Comparison of ENCODE assay signal across 10 mouse cellular contexts in the genomic region with DNA sequence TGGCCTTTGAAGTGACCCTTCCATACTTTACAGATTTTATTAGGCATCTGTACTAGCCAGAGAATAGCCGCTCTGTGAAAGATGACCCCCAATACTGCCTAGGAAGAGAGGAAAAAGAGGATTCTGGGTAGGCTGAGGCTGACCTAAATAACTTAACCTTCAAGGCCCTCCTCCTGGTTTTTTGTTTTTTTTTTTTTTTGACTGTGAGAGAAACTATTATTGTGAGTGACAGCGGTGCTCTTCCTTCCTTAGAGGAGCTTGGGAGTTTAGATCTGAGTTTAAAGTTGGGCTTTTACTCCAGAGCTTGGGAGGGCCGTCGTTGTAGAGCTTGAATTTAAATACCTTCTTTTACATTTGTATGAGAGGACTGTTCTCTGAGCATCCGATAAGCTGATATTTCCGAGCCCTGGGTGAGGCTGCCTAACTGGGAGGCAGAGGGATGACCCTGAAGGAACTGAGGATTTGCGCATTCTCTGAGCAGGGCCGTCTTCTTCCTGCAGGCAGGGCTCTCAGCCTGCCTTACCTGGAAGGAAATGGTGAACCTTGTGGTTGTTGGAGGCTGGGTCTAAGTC. TPM values are rescaled to one million over a fixed set of nuclear protein-coding genes. Genes with fewer than 3 reads are reported as not detected.
A peak's percentile ranks its signal among the peaks of the same experiment; 100 is the strongest.
DNase-seq lines count a peak whose midpoint lies in the region; ATAC-seq and TF ChIP-seq lines count a peak whose summit lies in the region.
"Had no signal": no experiment of that assay in that cellular context is flagged by ENCODE, and none has a peak within 500 bp of the region (broad histone marks: within the 10 kb centered on the region; RNA-seq: fewer than 3 reads in every experiment).

No protein-coding gene starts in this region.

- TF ChIP-seq CTCF in intestine, postnatal 0 days (IDR thresholded peaks at IDR 0.05; ENCODE audit: low read depth) = no peak

- peaks cover 22% of the 10 kb centered on the region for H3K36me3 ChIP-seq in intestine, embryonic 14.5 days (ENCODE audit: control insufficient read depth, insufficient read depth, low read length)
- 0 out of 2 replicates have a peak, but pooled peaks cover 5% of the 10 kb centered on the region for H3K36me3 ChIP-seq in intestine, postnatal 0 days (ENCODE audit: control insufficient read depth, insufficient read depth)
- H3K36me3 ChIP-seq in hindbrain, embryonic 14.5 days (replicated peaks; ENCODE audit: control insufficient read depth, insufficient read depth) = peaks cover 25% of the 10 kb centered on the region
- H3K36me3 ChIP-seq in midbrain, embryonic 13.5 days = peaks cover 39% of the 10 kb centered on the region

- H3K4me2 ChIP-seq in intestine, embryonic 14.5 days (ENCODE audit: low read length) = peak overlapping the region; percentile 74; the same call in 1 of the 2 replicates
- no peak overlapping the region for H3K4me2 ChIP-seq in intestine, postnatal 0 days (replicated peaks; ENCODE audit: low read depth)
- H3K4me2 ChIP-seq in hindbrain, embryonic 14.5 days (replicated peaks) = peak overlapping the region; percentile 97
- peak overlapping the region; percentile 95 for H3K4me2 ChIP-seq in midbrain, embryonic 13.5 days (replicated peaks)

- H3K4me3 ChIP-seq in intestine, embryonic 14.5 days (ENCODE audit: low read depth, low read length) = 0 out of 2 replicates have a peak overlapping the region, but pooled peaks have one; percentile 83
- H3K4me3 ChIP-seq in intestine, postnatal 0 days (ENCODE audit: low read depth, low read length) = no peak overlapping the region
- 0 out of 2 replicates have a peak overlapping the region, but pooled peaks have one; percentile 92 for H3K4me3 ChIP-seq in hindbrain, embryonic 14.5 days (replicated peaks; ENCODE audit: low read length)
- peak overlapping the region; percentile 95; the same call in 1 of the 2 replicates for H3K4me3 ChIP-seq in midbrain, embryonic 13.5 days (replicated peaks)

- no peak for DNase-seq in intestine, embryonic 14.5 days (ENCODE audit: low spot score)
- DNase-seq in WW6 (ENCODE audit: low read depth, low spot score) = peak; percentile 61
- no peak for DNase-seq in hindbrain, embryonic 14.5 days (ENCODE audit: low spot score)
- no peak for DNase-seq in right cerebral cortex, postnatal 14 days
- DNase-seq in spleen, adult 12 weeks (ENCODE audit: low spot score) = no peak
- DNase-seq: kidney, adult 8-10 months; left cerebral cortex, postnatal 4 days had no signal

- H3K9me3 ChIP-seq in intestine, embryonic 14.5 days (ENCODE audit: control insufficient read depth, low read length) = no peaks in the 10 kb centered on the region
- H3K9me3 ChIP-seq in intestine, postnatal 0 days (ENCODE audit: control insufficient read depth) = no peaks in the 10 kb centered on the region
- H3K9me3 ChIP-seq in hindbrain, embryonic 14.5 days (ENCODE audit: control insufficient read depth, low read length) = no peaks in the 10 kb centered on the region
- no peaks in the 10 kb centered on the region; the same call in 1 of the 2 replicates for H3K9me3 ChIP-seq in midbrain, embryonic 13.5 days

- H3K27ac ChIP-seq in intestine, embryonic 14.5 days (ENCODE audit: low read depth) = no peak overlapping the region
- H3K27ac ChIP-seq in intestine, postnatal 0 days (ENCODE audit: low read depth, low read length) = no peak overlapping the region
- no peak overlapping the region for H3K27ac ChIP-seq in hindbrain, embryonic 14.5 days
- H3K27ac ChIP-seq in midbrain, embryonic 13.5 days = no peak overlapping the region

- H3K9ac ChIP-seq in intestine, embryonic 14.5 days (ENCODE audit: low read length) = no peak overlapping the region
- H3K9ac ChIP-seq in intestine, postnatal 0 days (ENCODE audit: low read depth, low read length) = no peak overlapping the region
- H3K9ac ChIP-seq in hindbrain, embryonic 14.5 days = peak overlapping the region; percentile 84; the same call in 1 of the 2 replicates
- H3K9ac ChIP-seq in midbrain, embryonic 13.5 days (replicated peaks) = peak overlapping the region; percentile 91

- ATAC-seq in intestine, embryonic 14.5 days (replicated peaks; ENCODE audit: low FRiP score, low TSS enrichment, low read depth) = no peak
- ATAC-seq in intestine, postnatal 0 days = no peak
- ATAC-seq in hindbrain, embryonic 14.5 days (ENCODE audit: low FRiP score) = no peak
- ATAC-seq in midbrain, embryonic 13.5 days = no peak
- ATAC-seq in granulocyte monocyte progenitor cell, adult 5-6 weeks (replicated peaks; ENCODE audit: poor library complexity, severe bottlenecking) = no peak

- H3K27me3 ChIP-seq in intestine, embryonic 14.5 days (replicated peaks; ENCODE audit: control insufficient read depth, insufficient read depth, low read length) = no peaks in the 10 kb centered on the region
- H3K27me3 ChIP-seq in intestine, postnatal 0 days (replicated peaks; ENCODE audit: control insufficient read depth, insufficient read depth, low read length) = no peaks in the 10 kb centered on the region
- H3K27me3 ChIP-seq in hindbrain, embryonic 14.5 days (ENCODE audit: control insufficient read depth, insufficient read depth, low read length) = no peaks in the 10 kb centered on the region
- H3K27me3 ChIP-seq in midbrain, embryonic 13.5 days = no peaks in the 10 kb centered on the region

- WGBS in intestine, embryonic 14.5 days = 76% methylated on average over 8 of the region's 8 CpGs
- WGBS in intestine, postnatal 0 days = 81% methylated on average over 8 of the region's 8 CpGs
- 67% methylated on average over 8 of the region's 8 CpGs for WGBS in hindbrain, embryonic 14.5 days
- 70% methylated on average over 8 of the region's 8 CpGs for WGBS in midbrain, embryonic 13.5 days

- peaks cover 20% of the 10 kb centered on the region for H3K4me1 ChIP-seq in intestine, embryonic 14.5 days (replicated peaks; ENCODE audit: control insufficient read depth, insufficient read depth, low read length)
- H3K4me1 ChIP-seq in intestine, postnatal 0 days (replicated peaks; ENCODE audit: control insufficient read depth, insufficient read depth, low read length) = no peaks in the 10 kb centered on the region
- peaks cover 24% of the 10 kb centered on the region for H3K4me1 ChIP-seq in hindbrain, embryonic 14.5 days (replicated peaks; ENCODE audit: control insufficient read depth, insufficient read depth, low read length)
- H3K4me1 ChIP-seq in midbrain, embryonic 13.5 days (replicated peaks) = peaks cover 28% of the 10 kb centered on the region

RNA-seq across cellular contexts. Expression of a gene that starts 2.4 kb away (rescaled TPM):
- 139 and 145 TPM in 2 replicates for polyA plus RNA-seq in intestine, embryonic 14.5 days (2014; fragmentation: Nextera tagmentation; extraction: Ambion mirVana)
- polyA plus RNA-seq in intestine, postnatal 0 days (2015; fragmentation: Nextera tagmentation; extraction: Ambion mirVana) = 20.4 and 22.6 TPM in 2 replicates
- 85.4 and 86.8 TPM in 2 replicates for polyA plus RNA-seq in hindbrain, embryonic 14.5 days (2014; fragmentation: Nextera tagmentation; extraction: Ambion mirVana)
- 135 and 140 TPM in 2 replicates for polyA plus RNA-seq in midbrain, embryonic 13.5 days (2015; fragmentation: Nextera tagmentation; extraction: Ambion mirVana)
- total RNA-seq in granulocyte monocyte progenitor cell, adult 5-6 weeks (2014; fragmentation: Nextera tagmentation) = 120 and 129 TPM in 2 replicates
- 173 and 204 TPM in 2 replicates for total RNA-seq in granulocyte monocyte progenitor cell, adult 5-6 weeks (2017)

Comparison
In these comparisons a context has a peak if more than half of its experiments do, and no peak if none do; other contexts are left out.
1. H3K9ac ChIP-seq: peak in hindbrain, embryonic 14.5 days (single experiment) and midbrain, embryonic 13.5 days (single experiment); none in intestine, embryonic 14.5 days (single experiment) and intestine, postnatal 0 days (single experiment).